Mouse (Mus musculus) embryo, embryonic 10.5 days (tissue): ENCODE measurements at regions not wholly inside any gene's neighbourhood (a gene's known extent, or its start where the extent isn't known, plus 50 kb on each side); places are given as distances from the start of the nearest gene placed in this dataset.

Source experiments
- DNase-seq: peaks from one replicate; pipeline ENCODE4 v3.0.0-alpha.2; 2015; ENCODE audit warnings: low spot score

- no peak for DNase-seq
Measured at GRCm38 (mm10) chr9:23651300-23651699, 428.4 kb downstream of the Bmper start.

- no peak for DNase-seq
Measured at GRCm38 (mm10) chr9:23653086-23653485, 430.2 kb downstream of the Bmper start.

- DNase-seq = no peak
Measured at GRCm38 (mm10) chr9:23654777-23655176, 431.9 kb downstream of the Bmper start.

GRCm38 (mm10) chr9:23665960-23666359 lies 431.8 kb upstream of the Npsr1 start:
- no peak for DNase-seq

GRCm38 (mm10) chr9:23669230-23669629 lies 428.6 kb upstream of the Npsr1 start:
- no peak for DNase-seq

GRCm38 (mm10) chr9:23670642-23671041 lies 427.2 kb upstream of the Npsr1 start:
- peak; percentile 3 for DNase-seq

- DNase-seq = no peak
Measured at GRCm38 (mm10) chr9:23673347-23673860, 424.4 kb upstream of the Npsr1 start.

- peak; percentile 57 for DNase-seq
Measured at GRCm38 (mm10) chr9:23674833-23675232, 423.0 kb upstream of the Npsr1 start.

GRCm38 (mm10) chr9:23689456-23689855 lies 408.3 kb upstream of the Npsr1 start:
- no peak for DNase-seq

GRCm38 (mm10) chr9:23692768-23693441 lies 404.9 kb upstream of the Npsr1 start:
- no peak for DNase-seq

- DNase-seq = no peak
Measured at GRCm38 (mm10) chr9:23693442-23693829, 404.4 kb upstream of the Npsr1 start.

- DNase-seq = no peak
Measured at GRCm38 (mm10) chr9:23694481-23694880, 403.3 kb upstream of the Npsr1 start.

- no peak for DNase-seq
Measured at GRCm38 (mm10) chr9:23700567-23700966, 397.2 kb upstream of the Npsr1 start.

GRCm38 (mm10) chr9:23717584-23717983 lies 380.2 kb upstream of the Npsr1 start:
- DNase-seq = peak; percentile 95

- DNase-seq = no peak
Measured at GRCm38 (mm10) chr9:23728816-23729215, 369.0 kb upstream of the Npsr1 start.

GRCm38 (mm10) chr9:23752478-23752877 lies 345.3 kb upstream of the Npsr1 start:
- DNase-seq = no peak

- no peak for DNase-seq
Measured at GRCm38 (mm10) chr9:23786660-23787059, 311.1 kb upstream of the Npsr1 start.
